Mouse (Mus musculus) right cerebral cortex, adult 2 months (tissue): ENCODE results near the gene Akt3.

Source experiments
- DNase-seq, 2 experiments: peaks; one replicate each; pipeline ENCODE4 v3.0.0; 2021 to 2022; ENCODE audit warnings: low spot score in 2 of 2

Akt3 gene

GRCm38 (mm10) chr1:177010607-177011302 lies 247.2 kb downstream of the Akt3 start:
- DNase-seq: no peak

- no peak for DNase-seq
Observed at GRCm38 (mm10) chr1:177010041-177010440, 248.0 kb downstream of the Akt3 start.

DNA sequence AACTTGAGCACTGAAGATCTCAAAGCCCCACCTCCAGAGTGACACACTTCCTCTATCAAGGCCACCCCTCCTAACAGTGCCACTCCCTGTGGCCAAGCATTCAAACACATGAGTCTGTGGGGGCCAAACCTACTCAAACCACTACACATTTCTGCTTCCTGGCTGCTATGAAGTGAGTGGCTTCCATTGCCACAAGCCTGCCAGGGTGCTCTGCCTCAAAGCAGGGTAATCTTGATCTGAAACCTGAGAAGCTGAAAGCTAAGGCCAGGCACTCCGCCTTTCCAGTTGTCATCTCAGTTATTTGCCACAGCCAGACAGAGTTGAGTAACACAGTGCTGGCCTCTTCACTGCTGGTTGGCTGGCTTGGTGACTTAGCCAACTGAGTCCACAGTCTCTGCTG lies 249.2 kb downstream of the Akt3 start:
- DNase-seq: no peak

DNA sequence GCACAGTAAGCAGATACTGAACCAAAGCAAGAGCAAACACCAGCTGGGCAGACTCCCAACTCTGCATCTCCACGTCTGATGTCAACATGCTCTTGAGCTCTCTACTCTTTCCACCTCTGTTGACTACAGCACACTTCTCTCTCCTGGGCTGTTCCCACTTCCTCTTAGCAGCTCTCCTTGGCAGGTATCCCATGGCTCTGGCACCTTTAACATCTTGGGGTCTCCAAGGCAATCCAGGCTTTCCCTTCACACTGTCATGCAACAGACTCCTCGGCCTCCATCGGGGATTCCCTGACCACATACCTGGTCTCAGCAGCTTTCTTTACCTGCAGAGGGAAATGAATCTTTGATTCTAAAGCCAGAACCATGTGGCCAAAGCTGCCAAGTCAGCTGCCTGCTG lies 250.6 kb downstream of the Akt3 start:
- DNase-seq: no peak

DNA sequence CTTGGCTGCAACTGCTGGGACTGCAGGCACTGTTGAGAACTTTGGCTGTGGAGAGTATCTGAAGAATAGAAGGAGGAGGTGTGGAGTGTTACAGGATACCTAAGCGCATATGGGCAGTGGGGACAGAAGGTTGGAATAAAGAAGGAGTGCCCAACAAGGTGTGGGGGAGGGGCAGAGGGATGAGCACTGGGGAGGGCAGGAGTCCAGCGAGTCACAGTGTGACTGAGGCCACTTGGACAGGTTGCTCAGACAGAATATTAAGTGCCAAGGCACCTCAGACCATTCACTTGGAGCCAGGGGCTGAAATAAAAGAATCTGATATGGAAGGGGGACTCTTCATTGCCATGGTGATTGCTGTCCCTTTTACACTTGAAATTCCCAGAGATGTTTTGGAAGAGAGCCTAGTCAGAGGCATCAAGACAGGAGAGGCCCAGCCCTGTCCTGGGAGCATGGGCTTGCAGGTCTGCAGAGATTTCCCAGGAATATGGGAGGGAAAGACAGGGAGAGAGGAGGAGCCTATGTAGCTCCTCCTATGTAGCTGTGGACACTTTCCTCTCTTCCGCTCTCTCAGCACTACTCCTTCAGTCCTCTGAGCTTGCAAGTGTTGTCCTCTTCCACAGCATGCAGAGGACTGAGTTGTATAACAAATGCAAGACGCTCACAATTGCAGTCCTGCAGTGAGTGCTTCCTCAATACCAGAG lies 253.8 kb downstream of the Akt3 start:
- no peak for DNase-seq

GRCm38 (mm10) chr1:177002951-177003350 lies 255.1 kb downstream of the Akt3 start:
- DNase-seq: no peak

- peak in 1 of 2 experiments; percentile 42 for DNase-seq
Observed at GRCm38 (mm10) chr1:176999011-176999410, 259.0 kb downstream of the Akt3 start.

DNA sequence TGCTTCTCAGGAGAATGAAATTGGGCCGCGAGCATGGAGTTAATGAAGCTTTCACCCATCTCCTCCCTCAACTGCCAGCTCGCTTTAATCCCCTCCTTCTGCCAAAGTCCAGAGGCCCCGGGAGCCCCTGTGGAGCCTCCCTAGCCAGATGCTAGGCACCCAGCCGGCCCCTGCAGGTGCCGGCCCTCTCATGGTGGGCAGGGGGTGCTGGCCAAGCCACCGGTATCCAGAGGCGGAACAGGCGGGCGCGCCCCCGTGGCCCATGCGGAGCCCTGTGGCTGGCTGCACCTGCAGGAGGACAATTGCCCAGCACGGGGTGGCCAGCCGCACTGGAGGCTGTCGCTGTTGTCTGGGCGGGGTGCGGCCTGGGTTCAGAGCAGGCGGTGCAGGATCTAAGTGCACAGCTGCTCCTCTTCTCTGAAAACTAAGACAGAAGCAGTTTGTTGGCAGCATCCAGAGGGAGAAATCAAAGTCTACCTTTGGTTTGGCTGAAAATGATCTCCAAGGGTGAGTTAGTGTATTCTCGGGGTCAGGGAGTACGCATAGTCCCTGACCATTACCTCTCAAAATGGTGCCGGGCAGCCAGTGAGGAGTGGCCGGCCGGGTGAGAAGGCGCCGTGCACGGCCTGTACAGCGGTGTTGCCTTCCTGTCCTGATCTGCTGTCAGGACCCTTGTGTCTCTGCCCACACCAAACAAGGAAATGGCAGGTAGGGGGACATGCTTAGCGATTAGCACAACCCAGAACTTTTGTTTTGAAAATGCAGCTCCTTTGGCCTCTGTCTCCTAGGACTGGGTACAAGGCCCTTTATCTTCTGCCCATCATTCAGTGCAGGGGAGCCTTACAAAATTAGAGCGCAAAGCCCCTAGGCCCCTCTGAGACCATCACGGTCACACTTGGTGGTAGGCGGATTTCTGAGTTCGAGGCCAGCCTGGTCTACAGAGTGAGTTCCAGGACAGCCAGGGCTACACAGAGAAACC lies 260.0 kb downstream of the Akt3 start:
- no peak for DNase-seq

DNA sequence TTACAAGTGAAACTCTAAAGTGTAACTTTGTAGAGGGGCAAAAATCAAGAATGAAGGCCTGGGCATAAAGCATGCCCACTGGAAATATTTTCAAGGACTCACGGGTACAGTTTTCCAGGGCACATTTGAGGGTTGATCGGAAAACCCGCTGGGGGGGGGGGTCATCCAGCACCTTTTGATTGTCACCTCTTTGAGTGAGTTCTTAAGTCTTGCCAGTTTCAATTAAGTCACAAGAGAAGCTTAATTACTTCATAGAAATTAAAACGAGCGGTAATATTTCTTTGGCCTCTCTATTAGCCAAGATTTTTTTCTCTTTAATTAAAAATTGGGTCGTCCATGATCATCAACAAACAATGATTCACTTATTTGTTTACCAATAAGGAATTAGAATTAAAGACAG lies 260.7 kb downstream of the Akt3 start:
- DNase-seq: no peak

DNA sequence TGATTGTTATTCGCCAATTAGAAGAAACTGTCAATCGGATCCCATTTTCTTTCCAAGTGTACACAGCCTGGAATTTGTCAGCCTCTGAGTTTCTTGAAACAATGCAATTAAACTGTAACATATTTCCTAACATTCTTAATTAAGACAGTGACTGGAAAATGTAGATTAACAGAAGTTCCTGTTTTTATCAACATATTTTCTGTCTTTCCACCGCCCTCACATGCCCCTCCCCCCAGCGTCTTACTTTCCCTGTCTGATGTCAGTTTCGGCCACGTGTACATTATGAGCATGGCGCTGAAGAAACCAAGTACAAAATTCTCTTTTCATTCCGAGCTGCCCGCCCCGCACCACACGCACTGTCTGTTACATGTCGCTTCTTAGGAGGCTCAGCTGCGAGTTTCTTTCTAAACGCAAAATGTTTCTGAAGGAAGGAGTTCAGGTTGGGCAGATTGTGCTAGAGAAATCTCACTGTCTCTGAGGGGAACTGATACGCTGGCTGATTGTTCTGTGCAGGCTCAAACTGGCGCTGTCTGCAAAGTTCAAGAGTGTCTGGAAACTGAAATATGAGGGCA lies 261.3 kb downstream of the Akt3 start:
- peak; percentile 62 to 72 for DNase-seq

DNA sequence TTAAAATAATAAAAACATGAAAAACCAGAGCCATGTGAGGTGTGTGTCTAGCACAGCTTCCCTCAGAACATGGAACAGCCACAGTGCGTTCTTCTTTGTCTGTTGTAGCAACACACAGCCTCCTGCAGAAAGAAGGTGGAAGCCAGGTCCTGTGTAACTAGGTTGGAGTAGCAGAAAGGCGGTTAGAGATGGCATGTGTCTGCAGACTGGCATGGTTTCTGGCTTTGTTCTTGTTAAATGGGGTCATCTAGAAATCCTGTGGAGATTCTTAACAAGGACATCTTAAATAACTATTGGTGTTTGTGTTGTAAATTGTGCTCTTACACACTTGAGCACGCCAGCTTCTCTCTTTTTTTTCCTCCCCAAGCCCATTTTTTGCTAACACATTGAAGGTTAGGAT lies 261.8 kb downstream of the Akt3 start:
- DNase-seq: no peak

GRCm38 (mm10) chr1:176995419-176995775 lies 262.6 kb downstream of the Akt3 start:
- no peak for DNase-seq

- DNase-seq: no peak
Observed at GRCm38 (mm10) chr1:176994707-176995418, 263.1 kb downstream of the Akt3 start.

GRCm38 (mm10) chr1:176994087-176994486 lies 263.9 kb downstream of the Akt3 start:
- DNase-seq: no peak

- no peak for DNase-seq
Observed at GRCm38 (mm10) chr1:176993141-176994010, 264.6 kb downstream of the Akt3 start.

DNA sequence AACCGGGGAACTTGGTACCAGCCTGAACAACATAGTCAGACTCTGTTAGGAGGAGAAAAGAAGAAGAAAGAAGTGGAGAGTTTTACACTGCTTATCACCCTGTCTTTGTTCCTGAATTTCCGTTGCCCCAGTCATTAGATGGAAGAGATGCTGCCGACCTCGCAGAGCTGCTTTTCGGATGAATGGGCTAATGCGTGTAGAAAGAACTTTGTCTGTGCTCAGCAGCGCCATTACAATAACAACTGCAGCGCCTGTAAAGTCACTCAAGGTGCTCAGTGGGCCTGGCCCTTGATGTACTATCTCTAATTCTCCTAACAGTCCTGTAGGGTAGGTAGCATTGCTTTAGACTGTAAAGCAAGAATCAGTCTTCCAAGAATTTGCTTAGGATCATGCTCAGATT lies 265.5 kb downstream of the Akt3 start:
- DNase-seq: no peak

- no peak for DNase-seq
Observed at GRCm38 (mm10) chr1:176991473-176991872, 266.5 kb downstream of the Akt3 start.

DNA sequence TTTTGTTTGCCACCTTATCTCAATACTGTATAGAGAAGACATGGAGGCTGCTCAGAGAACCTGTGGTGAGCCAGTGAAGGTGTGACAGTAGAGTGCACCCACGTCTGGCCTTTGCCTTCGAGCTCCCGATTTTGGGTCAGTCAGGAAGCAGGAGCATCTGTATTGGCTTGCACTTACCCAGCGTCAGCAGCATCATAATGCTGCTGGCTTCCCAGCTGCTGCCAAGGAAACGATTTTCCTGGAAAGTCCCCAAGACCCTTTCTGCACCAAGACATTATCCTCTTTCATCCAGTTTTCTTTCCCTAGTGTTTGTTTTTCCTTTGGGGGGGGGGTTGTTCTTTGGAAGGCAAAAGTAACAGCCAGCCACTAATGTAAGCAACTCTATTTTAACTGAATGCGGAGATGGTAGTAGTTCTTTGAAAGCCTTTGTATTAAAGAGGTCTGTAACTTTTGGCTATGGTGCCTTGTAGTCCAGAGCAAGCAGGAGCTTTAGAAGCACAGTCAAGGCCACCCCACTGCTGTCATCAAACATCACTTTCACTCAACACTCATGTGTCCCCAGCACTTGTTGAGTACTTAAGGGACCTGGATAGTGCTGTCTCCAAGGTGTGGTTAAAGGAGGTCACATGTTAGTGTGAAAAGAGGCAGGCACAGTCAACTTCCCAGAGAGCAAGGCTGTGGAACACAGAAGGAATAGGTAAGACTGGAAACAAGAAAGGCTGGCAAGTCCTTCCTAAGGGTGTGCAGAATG lies 270.8 kb downstream of the Akt3 start:
- DNase-seq: no peak

- DNase-seq: no peak
Observed at GRCm38 (mm10) chr1:176986275-176986674, 271.7 kb downstream of the Akt3 start.

GRCm38 (mm10) chr1:176985691-176986090 lies 272.3 kb downstream of the Akt3 start:
- DNase-seq: peak; percentile 56 to 62
